15 mouse cellular contexts compared by ENCODE assay signal in the genomic region with DNA sequence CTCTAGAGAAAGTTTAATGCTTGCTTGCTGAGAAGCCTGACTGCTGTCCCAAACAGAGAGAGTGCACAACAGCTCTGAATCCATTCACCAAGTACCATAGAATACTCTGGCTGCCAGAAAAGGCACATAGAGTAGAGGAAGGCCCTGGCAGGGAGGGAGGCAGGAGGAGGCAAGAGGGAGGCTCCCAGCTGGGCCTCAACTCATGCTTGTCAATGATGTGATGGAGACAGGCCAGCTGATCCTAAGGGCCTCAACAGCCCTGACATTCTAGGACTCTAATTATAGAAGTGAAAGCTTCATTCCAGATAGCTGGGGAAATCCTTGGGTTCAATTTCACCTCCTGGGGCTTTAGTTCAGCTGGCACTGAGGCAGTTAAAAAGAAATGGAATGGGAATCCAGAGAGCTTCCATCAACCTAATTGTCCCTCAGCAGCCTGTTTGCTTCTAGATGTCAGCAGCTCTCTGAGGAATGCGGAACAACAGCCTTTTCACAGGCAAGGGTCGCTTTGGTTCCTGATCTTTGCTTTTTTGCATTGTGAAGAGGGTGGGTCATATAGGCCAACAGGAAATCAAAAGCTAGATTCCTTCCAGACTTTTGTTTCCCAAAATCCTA.
DNase-seq lines count a peak whose midpoint lies in the region; ATAC-seq lines count a peak whose summit lies in the region.
"Had no signal": no experiment of that assay in that cellular context is flagged by ENCODE, and none has a peak within 500 bp of the region (broad histone marks: within the 10 kb centered on the region; RNA-seq: fewer than 3 reads in every experiment).

No protein-coding gene starts in this region.

- H3K27me3 ChIP-seq in forebrain, embryonic 16.5 days (replicated peaks; ENCODE audit: control insufficient read depth, insufficient read depth, low read length), result no peaks in the 10 kb centered on the region
- no peaks in the 10 kb centered on the region for H3K27me3 ChIP-seq in forebrain, embryonic 15.5 days
- H3K27me3 ChIP-seq: embryonic facial prominence, embryonic 15.5 days; liver, embryonic 12.5 days had no signal

- H3K27ac ChIP-seq in forebrain, embryonic 16.5 days (ENCODE audit: low read length), result no peak overlapping the region
- no peak overlapping the region for H3K27ac ChIP-seq in forebrain, embryonic 15.5 days (replicated peaks)
- H3K27ac ChIP-seq: embryonic facial prominence, embryonic 15.5 days; liver, embryonic 12.5 days; midbrain, embryonic 10.5 days had no signal

- no peak overlapping the region for H3K4me3 ChIP-seq in forebrain, embryonic 16.5 days (replicated peaks; ENCODE audit: low read length)
- no peak overlapping the region for H3K4me3 ChIP-seq in forebrain, embryonic 15.5 days
- H3K4me3 ChIP-seq: embryonic facial prominence, embryonic 15.5 days; liver, embryonic 12.5 days; midbrain, embryonic 10.5 days had no signal

- DNase-seq in left cerebral cortex, postnatal 4 days, result peak; percentile 1
- DNase-seq in left cerebral cortex, postnatal 14 days (ENCODE audit: low spot score in 2 of 2), result no peak
- peak; percentile 29 to 40 for DNase-seq in heart, postnatal 10 days
- peak; percentile 14 for DNase-seq in lung, postnatal 36 days
- DNase-seq in urinary bladder, postnatal 10 days (ENCODE audit: low spot score), result no peak
- DNase-seq: cerebellum, adult 9-11 months; thymus, postnatal 25 days had no signal

- intact Hi-C loops in left cerebral cortex, postnatal 4 days (cut with DNase I), result no loop called here
- intact Hi-C loops in left cerebral cortex, postnatal 14 days (cut with DNase I), result no loop called here
- intact Hi-C loops in heart, postnatal 10 days (cut with DNase I), result loop anchor here (10.0 kb wide), 1 partner anchor 312 kb away; no protein-coding TSS in a partner anchor

- H3K4me2 ChIP-seq in forebrain, embryonic 16.5 days (ENCODE audit: low read length), result no peak overlapping the region
- H3K4me2 ChIP-seq in forebrain, embryonic 15.5 days (replicated peaks), result no peak overlapping the region
- H3K4me2 ChIP-seq: embryonic facial prominence, embryonic 15.5 days; liver, embryonic 12.5 days had no signal

- no peaks in the 10 kb centered on the region for H3K4me1 ChIP-seq in forebrain, embryonic 16.5 days (replicated peaks; ENCODE audit: control insufficient read depth, insufficient read depth, low read length)
- H3K4me1 ChIP-seq in forebrain, embryonic 15.5 days, result no peaks in the 10 kb centered on the region
- H3K4me1 ChIP-seq: embryonic facial prominence, embryonic 15.5 days; liver, embryonic 12.5 days; midbrain, embryonic 10.5 days had no signal

- H3K9ac ChIP-seq in forebrain, embryonic 16.5 days (replicated peaks; ENCODE audit: low read depth, low read length), result no peak overlapping the region
- no peak overlapping the region for H3K9ac ChIP-seq in forebrain, embryonic 15.5 days (replicated peaks)
- H3K9ac ChIP-seq: embryonic facial prominence, embryonic 15.5 days; liver, embryonic 12.5 days had no signal

- no peaks in the 10 kb centered on the region for H3K36me3 ChIP-seq in forebrain, embryonic 16.5 days (ENCODE audit: control insufficient read depth, insufficient read depth)
- no peaks in the 10 kb centered on the region for H3K36me3 ChIP-seq in forebrain, embryonic 15.5 days
- H3K36me3 ChIP-seq: embryonic facial prominence, embryonic 15.5 days; liver, embryonic 12.5 days; midbrain, embryonic 10.5 days had no signal

- peak; percentile 26; the same call in 1 of the 2 replicates for ATAC-seq in forebrain, embryonic 16.5 days
- no peak for ATAC-seq in forebrain, embryonic 15.5 days (replicated peaks)
- no peak for ATAC-seq in CD4-positive, CD25-positive, alpha-beta regulatory T cell, adult 4 months
- ATAC-seq: forebrain, embryonic 14.5 days; inflammation-experienced regulatory T-cells, adult 6 months; liver, embryonic 12.5 days had no signal

- no peaks in the 10 kb centered on the region for H3K9me3 ChIP-seq in forebrain, embryonic 16.5 days (ENCODE audit: control insufficient read depth, low read length)
- H3K9me3 ChIP-seq in forebrain, embryonic 15.5 days, result no peaks in the 10 kb centered on the region
- H3K9me3 ChIP-seq: embryonic facial prominence, embryonic 15.5 days; liver, embryonic 12.5 days; midbrain, embryonic 10.5 days had no signal

- WGBS in forebrain, embryonic 16.5 days, result 42% methylated on average over 2 of the region's 2 CpGs
- WGBS in forebrain, embryonic 15.5 days, result 41% methylated on average over 2 of the region's 2 CpGs

Comparison
In these comparisons a context has a peak if more than half of its experiments do, and no peak if none do; other contexts are left out.
1. DNase-seq: peak in left cerebral cortex, postnatal 4 days (single experiment), heart, postnatal 10 days (2 of 2) and lung, postnatal 36 days (single experiment); none in left cerebral cortex, postnatal 14 days (0 of 2) and urinary bladder, postnatal 10 days (single experiment).